Mouse (Mus musculus) spleen, adult 2 months (tissue): Measurements from ENCODE around the gene Shroom3. TPM values are rescaled to one million over a fixed set of nuclear protein-coding genes. Genes with fewer than 3 reads are reported as not detected.

ENCODE experiments used
- DNase-seq, 2 experiments: peaks; one replicate each; pipeline versions ENCODE4 v3.0.0 to v3.0.0-alpha.2; 2012 to 2021; ENCODE audit warnings: low spot score in 2 of 2, low read depth in 1 of 2
- H3K27ac ChIP-seq: fragments of 200-500 bp; 2 replicates; pipeline ENCODE4 v1.5.1; 2012; ENCODE audit warnings: low read length, inconsistent platforms; ENCODE audit not compliant: insufficient read depth
- H3K27me3 ChIP-seq: fragments of 200-500 bp; 2 replicates; pipeline ENCODE4 v1.6.1; 2012; ENCODE audit warnings: mild to moderate bottlenecking, moderate library complexity, low read length, inconsistent platforms; ENCODE audit not compliant: control insufficient read depth, insufficient read depth
- H3K36me3 ChIP-seq: fragments of 200-500 bp; 2 replicates; pipeline ENCODE4 v1.6.1; 2012; ENCODE audit warnings: mild to moderate bottlenecking, low read length, inconsistent platforms; ENCODE audit not compliant: control insufficient read depth, insufficient read depth
- H3K4me1 ChIP-seq: fragments of 200-500 bp; 2 replicates; pipeline ENCODE4 v1.6.1; 2011; ENCODE audit warnings: inconsistent platforms; ENCODE audit not compliant: control insufficient read depth, insufficient read depth, insufficient read length
- H3K4me3 ChIP-seq: fragments of 200-500 bp; 2 replicates; pipeline ENCODE4 v1.5.1; 2011; ENCODE audit warnings: mild to moderate bottlenecking, inconsistent platforms; ENCODE audit not compliant: insufficient read depth, insufficient read length; ENCODE audit errors: extremely low read depth
- CTCF ChIP-seq: fragments of 200-500 bp; IDR thresholded peaks from 2 replicates; pipeline ENCODE4 v1.5.1; 2011; ENCODE audit warnings: mild to moderate bottlenecking, inconsistent platforms; ENCODE audit not compliant: insufficient read depth, insufficient read length, insufficient replicate concordance; ENCODE audit errors: extremely low read depth
- POLR2A ChIP-seq: fragments of 200-500 bp; IDR thresholded peaks from 2 replicates; pipeline ENCODE4 v1.6.1; 2011; ENCODE audit warnings: low read depth, low read length, inconsistent platforms
- WGBS: fragments of 180-500 bp; shearing (Covaris S2); methylation state at CpG from one replicate; pipeline ENCODE4 v1.1.7; 2018; 5-methylcytosine and 5-hydroxymethylcytosine counted together
- polyA plus RNA-seq: library from polyadenylated mRNA; depleted of rRNA; stranded (reverse); fragments of >200 nt; gene quantifications from 2 replicates; pipeline ENCODE4 v1.2.3, GENCODE M21; 2012; rRNA removed

Gene Shroom3
- polyA plus RNA-seq: 9.8 and 9.9 TPM in 2 replicates

DNA sequence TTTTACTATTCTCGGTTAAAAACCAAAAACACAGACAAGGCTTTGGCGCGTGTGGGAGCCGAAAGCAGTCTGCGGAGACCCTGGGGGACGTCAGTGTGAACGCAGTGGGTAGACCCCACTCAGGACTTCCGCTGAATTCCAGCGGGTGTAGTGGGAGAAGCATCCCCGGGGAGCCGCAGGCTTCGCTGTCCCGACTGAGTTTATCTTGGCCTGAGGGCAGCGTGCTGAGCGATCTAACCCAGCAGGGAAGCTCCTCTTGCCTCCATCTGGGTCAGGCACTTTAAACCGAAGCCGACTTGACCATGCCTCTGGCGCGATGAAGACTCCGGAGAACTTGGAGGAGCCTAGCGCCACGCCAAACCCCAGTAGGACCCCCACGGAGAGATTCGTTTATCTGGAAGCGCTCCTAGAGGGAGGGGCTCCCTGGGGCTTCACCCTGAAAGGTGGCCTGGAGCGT lies at the start of gene Shroom3:
TSS of gene Shroom3 (plus strand) at position 85 of the 457 bp plus-strand sequence.
- WGBS: 4% methylated on average over 26 of the region's 26 CpGs
- DNase-seq: no peak
- Histone ChIP-seq H3K27ac (peak within 1 kb of the TSS; percentile 5; the same call in 1 of the 2 replicates), H3K4me3 (peak within 1 kb of the TSS; percentile 24), H3K36me3 (no peaks in the 10 kb centered on the region), H3K27me3 (peaks cover 7% of the 10 kb centered on the region; the same call in 1 of the 2 replicates), H3K4me1 (no peaks in the 10 kb centered on the region)
- TF ChIP-seq CTCF (no peak), POLR2A (no peak)

DNA sequence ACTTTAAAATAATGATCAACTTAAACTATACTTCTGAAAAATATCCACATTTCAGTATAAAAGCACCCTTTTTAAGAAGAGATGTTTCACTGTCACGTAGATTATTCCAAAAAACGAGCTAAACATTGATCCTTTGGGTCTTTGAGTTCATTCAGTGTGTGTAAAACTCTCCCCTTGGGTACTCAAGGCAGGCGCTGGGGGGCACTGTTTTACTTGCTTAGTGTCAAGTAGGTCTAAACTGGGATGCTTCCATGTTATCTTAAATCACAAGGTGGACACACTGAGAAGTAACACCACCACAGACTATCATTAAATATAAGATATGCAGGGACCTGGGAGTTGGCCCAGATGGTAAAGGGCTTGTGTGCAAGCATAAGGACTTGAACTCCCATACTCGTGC lies 49.7 kb upstream of the Shroom3 start:
- Histone ChIP-seq H3K27me3 (no peaks in the 10 kb centered on the region), H3K27ac (no peak overlapping the region), H3K36me3 (no peaks in the 10 kb centered on the region), H3K4me3 (no peak overlapping the region), H3K4me1 (no peaks in the 10 kb centered on the region)
- DNase-seq: no peak
- TF ChIP-seq POLR2A (no peak), CTCF (no peak)
- 76% methylated on average over 4 of the region's 4 CpGs for whole genome bisulfite sequencing

DNA sequence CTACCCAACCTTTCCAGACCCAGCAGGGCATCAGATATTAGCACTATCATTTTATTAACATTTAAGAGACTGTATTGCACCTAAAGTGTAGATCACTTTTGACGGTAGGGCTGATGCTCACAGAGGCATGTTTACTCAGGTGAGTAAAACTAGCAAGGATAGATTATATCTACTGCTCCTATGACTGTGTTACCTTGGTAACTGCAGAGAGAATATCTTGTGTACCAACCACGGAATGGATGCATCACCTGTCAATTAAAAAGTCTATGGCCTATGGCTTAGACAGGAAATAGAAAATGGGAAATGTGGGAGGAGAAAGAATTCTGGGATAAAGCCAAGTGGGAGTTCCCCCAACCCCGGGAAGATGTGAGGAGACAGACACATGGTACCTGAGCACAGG lies 48.3 kb upstream of the Shroom3 start:
- no peak for DNase-seq
- Histone ChIP-seq H3K4me1 (no peaks in the 10 kb centered on the region), H3K4me3 (no peak overlapping the region), H3K27me3 (no peaks in the 10 kb centered on the region), H3K36me3 (no peaks in the 10 kb centered on the region), H3K27ac (no peak overlapping the region)
- TF ChIP-seq CTCF: no peak
- TF ChIP-seq POLR2A: no peak
- WGBS: 84% methylated on average over 3 of the region's 3 CpGs

DNA sequence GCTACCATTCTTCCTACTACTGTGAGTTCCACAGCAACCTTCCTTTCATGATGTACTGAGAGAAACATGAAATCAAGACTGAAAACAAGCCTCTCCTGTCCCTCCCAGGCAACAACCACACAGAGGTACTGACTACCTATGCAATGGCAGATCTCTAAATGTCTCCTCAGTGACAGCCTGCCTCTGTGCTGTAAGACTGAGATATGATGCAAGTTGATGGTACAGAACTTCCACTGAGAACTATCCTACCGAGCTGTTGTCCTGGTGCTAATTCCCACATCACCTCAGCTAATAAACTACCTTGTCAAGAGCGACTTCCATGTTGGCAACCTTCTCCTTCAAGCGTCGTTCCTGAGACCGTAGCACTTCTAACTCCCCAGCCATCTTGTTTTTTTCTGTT lies 47.3 kb upstream of the Shroom3 start:
- no peak for DNase-seq
- WGBS: 91% methylated on average over 5 of the region's 5 CpGs
- Histone ChIP-seq H3K27ac (no peak overlapping the region), H3K4me3 (no peak overlapping the region), H3K4me1 (no peaks in the 10 kb centered on the region), H3K27me3 (no peaks in the 10 kb centered on the region), H3K36me3 (no peaks in the 10 kb centered on the region)
- no peak for TF ChIP-seq CTCF
- no peak for TF ChIP-seq POLR2A

DNA sequence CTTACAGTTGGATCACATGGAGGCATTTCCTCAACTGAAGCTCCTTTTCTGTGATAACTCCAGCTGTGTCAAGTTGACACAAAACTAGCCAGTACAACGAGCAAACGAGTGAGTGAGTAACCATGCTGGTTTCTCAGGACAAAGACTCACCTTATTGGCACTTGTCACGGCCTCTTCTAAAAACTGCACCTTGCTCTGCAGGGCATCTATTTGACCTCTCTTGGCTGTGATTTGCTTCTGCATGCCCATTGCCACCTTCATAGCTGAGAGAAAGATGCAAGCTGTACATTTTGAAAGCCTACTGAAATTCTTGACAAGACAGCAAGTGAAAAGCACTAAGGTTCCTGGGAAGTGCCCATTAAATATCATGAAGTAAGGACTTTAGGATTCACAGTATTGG lies 42.4 kb upstream of the Shroom3 start:
- H3K27ac ChIP-seq: no peak overlapping the region
- no peak for TF ChIP-seq CTCF
- no peak for TF ChIP-seq POLR2A
- H3K36me3 ChIP-seq: no peaks in the 10 kb centered on the region
- DNase-seq: no peak
- no peaks in the 10 kb centered on the region for H3K27me3 ChIP-seq
- no peak overlapping the region for H3K4me3 ChIP-seq
- 91% methylated on average over 3 of the region's 3 CpGs for WGBS
- H3K4me1 ChIP-seq: no peaks in the 10 kb centered on the region

DNA sequence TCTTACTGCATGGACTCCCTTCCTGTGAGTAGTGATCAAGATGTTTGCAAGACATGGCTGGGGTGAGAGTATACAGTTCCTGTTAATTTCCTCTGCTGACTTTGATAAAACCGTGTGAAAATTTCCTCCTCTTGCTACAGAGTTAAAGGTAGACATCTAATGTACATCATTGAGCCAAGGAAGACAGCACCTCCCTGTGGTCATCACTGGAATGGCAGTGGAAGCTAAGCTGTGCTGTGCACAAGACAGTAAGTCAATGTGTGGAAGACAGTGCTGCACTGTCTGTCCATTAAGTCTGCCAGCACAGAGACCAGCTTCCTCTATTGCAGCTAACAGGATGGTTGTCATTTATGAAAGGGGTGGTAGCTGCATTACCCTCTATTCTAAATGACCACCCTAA lies 27.0 kb upstream of the Shroom3 start:
- 0% methylated on average over 1 of the region's 1 CpGs for WGBS
- H3K36me3 ChIP-seq: no peaks in the 10 kb centered on the region

DNA sequence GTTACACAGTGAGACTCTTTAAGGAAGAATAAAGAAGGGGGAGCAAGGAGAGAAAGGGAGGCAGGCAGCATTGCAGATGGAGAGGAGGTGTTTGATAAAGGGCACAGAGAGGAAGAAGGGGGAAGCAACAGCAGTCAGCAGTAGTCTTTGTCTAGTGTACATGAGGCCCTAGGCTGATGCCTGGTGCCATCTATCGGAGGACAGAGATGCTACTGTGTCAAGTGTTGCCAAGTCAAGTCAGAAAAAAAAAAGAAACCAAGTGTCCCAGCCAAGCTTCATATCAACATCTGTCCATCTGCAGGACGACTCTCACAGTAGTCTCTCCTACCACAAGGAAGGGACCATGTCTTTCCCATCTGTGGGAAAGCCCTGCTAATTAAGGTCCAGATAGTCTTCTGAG lies 18.9 kb upstream of the Shroom3 start:
- TF ChIP-seq POLR2A: no peak
- no peak for TF ChIP-seq CTCF
- Histone ChIP-seq H3K4me1 (no peaks in the 10 kb centered on the region), H3K27ac (no peak overlapping the region), H3K36me3 (no peaks in the 10 kb centered on the region), H3K27me3 (no peaks in the 10 kb centered on the region), H3K4me3 (no peak overlapping the region)
- DNase-seq: no peak
- WGBS: 86% methylated on average over 2 of the region's 2 CpGs

More for the DNA sequence above, 27.0 kb upstream of the Shroom3 start:
- DNase-seq: peak; percentile 26 to 71
- Histone ChIP-seq H3K27ac (no peak overlapping the region), H3K27me3 (no peaks in the 10 kb centered on the region), H3K4me3 (no peak overlapping the region), H3K4me1 (no peaks in the 10 kb centered on the region)
- no peak for TF ChIP-seq POLR2A
- TF ChIP-seq CTCF: peak; percentile 62; the same call in 1 of the 2 replicates
